Mouse (Mus musculus): Measurements from ENCODE around the gene Zfp747.
A peak's percentile ranks its signal among the peaks of the same experiment; 100 is the strongest.

- TF ChIP-seq CTCF (IDR thresholded peaks at IDR 0.05; ENCODE audit: borderline replicate concordance, insufficient read depth, low read length) (no peak), POLR2A (IDR thresholded peaks at IDR 0.05; ENCODE audit: low read depth, low read length) (peak; percentile 80)
Measured at GRCm38 (mm10) chr7:127345512-127346325, 30.1 kb downstream of the Zfp747 start, which contains the start of gene Zfp768.

Data from embryonic fibroblast, embryonic 13.5 days (primary cell).